Mouse (Mus musculus): ENCODE data around the gene Hist1h2bb.

Hist1h2bb gene

GRCm38 (mm10) chr13:23728472-23729191, 17.9 kb upstream of the Hist1h2bb start:
- DNase-seq (ENCODE audit: low read depth, low spot score) = no peak

- DNase-seq (ENCODE audit: low read depth, low spot score) = no peak
These were observed 17.4 kb upstream of the Hist1h2bb start for GRCm38 (mm10) chr13:23729192-23729525.

- no peak for DNase-seq (ENCODE audit: low read depth, low spot score)
These were observed 16.8 kb upstream of the Hist1h2bb start for GRCm38 (mm10) chr13:23729706-23730105.

GRCm38 (mm10) chr13:23730479-23730878, 16.1 kb upstream of the Hist1h2bb start:
- no peak for DNase-seq (ENCODE audit: low read depth, low spot score)

- peak; percentile 64 for DNase-seq (ENCODE audit: low read depth, low spot score)
These were observed 14.3 kb upstream of the Hist1h2bb start for GRCm38 (mm10) chr13:23732156-23732804.

- no peak for DNase-seq (ENCODE audit: low read depth, low spot score)
These were observed 9.4 kb upstream of the Hist1h2bb start for GRCm38 (mm10) chr13:23737091-23737490.

GRCm38 (mm10) chr13:23738041-23738440, 8.5 kb upstream of the Hist1h2bb start:
- DNase-seq (ENCODE audit: low read depth, low spot score) = no peak

GRCm38 (mm10) chr13:23738677-23739068, 7.9 kb upstream of the Hist1h2bb start, which contains the start of gene Hist1h1c:
TSS of gene Hist1h1c (plus strand) at chr13:23738808.
- peak; percentile 95 for DNase-seq (ENCODE audit: low read depth, low spot score)

- peak; percentile 94 for DNase-seq (ENCODE audit: low read depth, low spot score)
These were observed 7.2 kb upstream of the Hist1h2bb start for GRCm38 (mm10) chr13:23739069-23739921.

- DNase-seq (ENCODE audit: low read depth, low spot score) = peak; percentile 92
These were observed 6.6 kb upstream of the Hist1h2bb start for GRCm38 (mm10) chr13:23739922-23740252.

- DNase-seq (ENCODE audit: low read depth, low spot score) = no peak
These were observed 6.2 kb upstream of the Hist1h2bb start for GRCm38 (mm10) chr13:23740256-23740840.

GRCm38 (mm10) chr13:23740910-23741309, 5.6 kb upstream of the Hist1h2bb start:
- no peak for DNase-seq (ENCODE audit: low read depth, low spot score)

- DNase-seq (ENCODE audit: low read depth, low spot score) = no peak
These were observed 4.5 kb upstream of the Hist1h2bb start for GRCm38 (mm10) chr13:23742007-23742406.

GRCm38 (mm10) chr13:23743215-23743614, 3.3 kb upstream of the Hist1h2bb start:
- no peak for DNase-seq (ENCODE audit: low read depth, low spot score)

- no peak for DNase-seq (ENCODE audit: low read depth, low spot score)
These were observed 2.6 kb upstream of the Hist1h2bb start for GRCm38 (mm10) chr13:23743963-23744362.

- DNase-seq (ENCODE audit: low read depth, low spot score) = no peak
These were observed 1.8 kb upstream of the Hist1h2bb start for GRCm38 (mm10) chr13:23744421-23745380.

- peak; percentile 91 for DNase-seq (ENCODE audit: low read depth, low spot score)
These were observed 963 bp upstream of the Hist1h2bb start, which contains the start of gene Hist1h3c for GRCm38 (mm10) chr13:23745381-23746161. TSS of gene Hist1h3c (minus strand) at chr13:23745602.

- peak; percentile 45 for DNase-seq (ENCODE audit: low read depth, low spot score)
These were observed 752 bp downstream of the Hist1h2bb start for GRCm38 (mm10) chr13:23747081-23747891.

- no peak for DNase-seq (ENCODE audit: low read depth, low spot score)
These were observed 1.4 kb downstream of the Hist1h2bb start for GRCm38 (mm10) chr13:23747892-23748288.

Measured in CD4-positive helper T cell, adult 2 months (primary cell).